Mouse (Mus musculus): ENCODE measurements at regions not wholly inside any gene's neighbourhood (a gene's known extent, or its start where the extent isn't known, plus 50 kb on each side); places are given as distances from the start of the nearest gene placed in this dataset.
A peak's percentile ranks its signal among the peaks of the same experiment; 100 is the strongest.

GRCm38 (mm10) chr13:31367226-31367625 lies 188.7 kb upstream of the Foxq1 start:
- DNase-seq (ENCODE audit: low spot score in 2 of 2), result no peak
- intact Hi-C loops (cut with DNase I), result no loop called here

- intact Hi-C loops (cut with DNase I), result no loop called here
- no peak for DNase-seq (ENCODE audit: low spot score in 2 of 2)
These were observed 186.8 kb upstream of the Foxq1 start for GRCm38 (mm10) chr13:31369182-31369581.

- no peak for DNase-seq (ENCODE audit: low spot score in 2 of 2)
- intact Hi-C loops (cut with DNase I), result no loop called here
These were observed 185.1 kb upstream of the Foxq1 start for GRCm38 (mm10) chr13:31370873-31371272.

GRCm38 (mm10) chr13:31374006-31374405 lies 181.9 kb upstream of the Foxq1 start:
- DNase-seq (ENCODE audit: low spot score in 2 of 2), result peak in 1 of 2 experiments; percentile 19
- intact Hi-C loops (cut with DNase I), result no loop called here

GRCm38 (mm10) chr13:31393421-31394215 lies 162.3 kb upstream of the Foxq1 start:
- intact Hi-C loops (cut with DNase I), result no loop called here
- no peak for DNase-seq (ENCODE audit: low spot score in 2 of 2)

GRCm38 (mm10) chr13:31396216-31396910 lies 159.6 kb upstream of the Foxq1 start:
- intact Hi-C loops (cut with DNase I), result no loop called here
- no peak for DNase-seq (ENCODE audit: low spot score in 2 of 2)

GRCm38 (mm10) chr13:31397246-31397645 lies 158.7 kb upstream of the Foxq1 start:
- no peak for DNase-seq (ENCODE audit: low spot score in 2 of 2)
- intact Hi-C loops (cut with DNase I), result no loop called here

GRCm38 (mm10) chr13:31400401-31400800 lies 155.5 kb upstream of the Foxq1 start:
- no peak for DNase-seq (ENCODE audit: low spot score in 2 of 2)
- intact Hi-C loops (cut with DNase I), result no loop called here

GRCm38 (mm10) chr13:31405312-31405711 lies 150.6 kb upstream of the Foxq1 start:
- no peak for DNase-seq (ENCODE audit: low spot score in 2 of 2)
- intact Hi-C loops (cut with DNase I), result no loop called here

- intact Hi-C loops (cut with DNase I), result no loop called here
- DNase-seq (ENCODE audit: low spot score in 2 of 2), result peak; percentile 6 to 13
These were observed 147.4 kb upstream of the Foxq1 start for GRCm38 (mm10) chr13:31408439-31409122.

- intact Hi-C loops (cut with DNase I), result no loop called here
- DNase-seq (ENCODE audit: low spot score in 2 of 2), result no peak
These were observed 146.8 kb upstream of the Foxq1 start for GRCm38 (mm10) chr13:31409123-31409513.

GRCm38 (mm10) chr13:31421556-31421955 lies 134.4 kb upstream of the Foxq1 start:
- DNase-seq (ENCODE audit: low spot score in 2 of 2), result no peak

GRCm38 (mm10) chr13:31423599-31423998 lies 132.3 kb upstream of the Foxq1 start:
- no peak for DNase-seq (ENCODE audit: low spot score in 2 of 2)
- intact Hi-C loops (cut with DNase I), result no loop called here

More at GRCm38 (mm10) chr13:31421556-31421955, 134.4 kb upstream of the Foxq1 start:
- intact Hi-C loops (cut with DNase I), result no loop called here

- intact Hi-C loops (cut with DNase I), result no loop called here
- no peak for DNase-seq (ENCODE audit: low spot score in 2 of 2)
These were observed 130.0 kb upstream of the Foxq1 start for GRCm38 (mm10) chr13:31425825-31426500.

- no peak for DNase-seq (ENCODE audit: low spot score in 2 of 2)
- intact Hi-C loops (cut with DNase I), result no loop called here
These were observed 119.5 kb upstream of the Foxq1 start for GRCm38 (mm10) chr13:31436434-31436833.

GRCm38 (mm10) chr13:31439761-31440627 lies 115.9 kb upstream of the Foxq1 start:
- intact Hi-C loops (cut with DNase I), result no loop called here
- DNase-seq (ENCODE audit: low spot score in 2 of 2), result no peak

- intact Hi-C loops (cut with DNase I), result no loop called here
- DNase-seq (ENCODE audit: low spot score in 2 of 2), result peak; percentile 4 to 37
These were observed 97.1 kb upstream of the Foxq1 start for GRCm38 (mm10) chr13:31458883-31459282.

- intact Hi-C loops (cut with DNase I), result no loop called here
- DNase-seq (ENCODE audit: low spot score in 2 of 2), result no peak
These were observed 90.8 kb upstream of the Foxq1 start for GRCm38 (mm10) chr13:31465141-31465540.

GRCm38 (mm10) chr13:31465711-31466110 lies 90.2 kb upstream of the Foxq1 start:
- intact Hi-C loops (cut with DNase I), result no loop called here
- DNase-seq (ENCODE audit: low spot score in 2 of 2), result no peak
